Mouse (Mus musculus) thymus, adult 2 months (tissue): Measurements from ENCODE around the gene Nsa2.

Experiments used
- CTCF ChIP-seq: fragments of 200-500 bp; IDR thresholded peaks from 2 replicates; pipeline ENCODE4 v1.5.1; 2012; ENCODE audit warnings: mild to moderate bottlenecking, control low read depth, low read length, moderate library complexity, borderline replicate concordance; ENCODE audit not compliant: control insufficient read depth, poor library complexity, insufficient read depth; ENCODE audit errors: extremely low read depth
- POLR2A ChIP-seq: fragments of 200-500 bp; IDR thresholded peaks from 2 replicates; pipeline ENCODE4 v1.6.1; 2012; ENCODE audit warnings: mild to moderate bottlenecking, low read length, control low read depth, moderate library complexity; ENCODE audit not compliant: control insufficient read depth, poor library complexity, insufficient read depth; ENCODE audit errors: extremely low read depth

DNA sequence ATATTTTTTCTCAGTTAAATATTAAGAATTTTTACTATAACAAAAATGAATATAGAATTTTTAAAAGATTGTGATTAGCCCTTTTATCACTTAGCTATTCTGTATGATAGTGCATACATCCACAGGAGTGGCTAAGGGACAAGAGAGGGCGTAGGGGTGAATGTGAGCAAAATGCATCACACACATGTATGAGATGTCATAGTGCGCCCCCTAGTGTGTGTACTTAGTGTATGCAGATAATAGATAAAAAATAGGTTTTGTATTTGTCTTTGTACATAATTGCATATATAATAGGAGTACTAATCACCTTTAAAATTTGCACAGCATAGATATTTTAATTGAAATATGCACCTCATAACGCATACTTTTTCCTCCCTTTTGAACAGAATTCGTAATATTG lies 8.1 kb upstream of the Nsa2 start:
- TF ChIP-seq CTCF (no peak), POLR2A (no peak)
